Mouse (Mus musculus) heart, embryonic 10.5 days (tissue): ENCODE measurements around the gene Map2k3. TPM values are rescaled to one million over a fixed set of nuclear protein-coding genes. Genes with fewer than 3 reads are reported as not detected.
A peak's percentile ranks its signal among the peaks of the same experiment; 100 is the strongest.

Experiments used
- DNase-seq: peaks from one replicate; pipeline ENCODE4 v3.0.0-alpha.2; 2017; ENCODE audit warnings: low spot score
- H3K27ac ChIP-seq: fragments of 300-500 bp; sonication (generic); 2 replicates; pipeline ENCODE4 v1.5.1; 2016; ENCODE audit warnings: mild to moderate bottlenecking
- H3K27me3 ChIP-seq: fragments of 300-500 bp; sonication (generic); 2 replicates; pipeline ENCODE4 v1.6.1; 2016; ENCODE audit warnings: mild to moderate bottlenecking; ENCODE audit not compliant: poor library complexity, insufficient read depth, severe bottlenecking
- H3K36me3 ChIP-seq: fragments of 300-500 bp; sonication (generic); 2 replicates; pipeline ENCODE4 v1.6.1; 2016; ENCODE audit warnings: mild to moderate bottlenecking, moderate library complexity
- H3K4me1 ChIP-seq: fragments of 300-500 bp; sonication (generic); 2 replicates; pipeline ENCODE4 v1.6.1; 2016; ENCODE audit warnings: mild to moderate bottlenecking
- H3K4me3 ChIP-seq: fragments of 300-500 bp; sonication (generic); 2 replicates; pipeline ENCODE4 v1.5.1; 2016; ENCODE audit warnings: mild to moderate bottlenecking, moderate library complexity
- H3K9me3 ChIP-seq: fragments of 300-500 bp; sonication (generic); 2 replicates; pipeline ENCODE4 v1.6.1; 2016; ENCODE audit warnings: mild to moderate bottlenecking, moderate library complexity
- WGBS: fragments of 180-500 bp; shearing (Covaris S2); methylation state at CpG from one replicate; pipeline ENCODE4 v1.1.7; 2016; 5-methylcytosine and 5-hydroxymethylcytosine counted together
- polyA plus RNA-seq: library from polyadenylated mRNA; unstranded; fragments of >200 nt; fragmentation: Nextera tagmentation; extraction: Ambion mirVana; gene quantifications from 2 replicates; pipeline ENCODE4 v1.2.1, GENCODE M21; 2016

Map2k3 gene
- polyA plus RNA-seq, 1 experiment from 2014 or later, result 86.5 TPM

DNA sequence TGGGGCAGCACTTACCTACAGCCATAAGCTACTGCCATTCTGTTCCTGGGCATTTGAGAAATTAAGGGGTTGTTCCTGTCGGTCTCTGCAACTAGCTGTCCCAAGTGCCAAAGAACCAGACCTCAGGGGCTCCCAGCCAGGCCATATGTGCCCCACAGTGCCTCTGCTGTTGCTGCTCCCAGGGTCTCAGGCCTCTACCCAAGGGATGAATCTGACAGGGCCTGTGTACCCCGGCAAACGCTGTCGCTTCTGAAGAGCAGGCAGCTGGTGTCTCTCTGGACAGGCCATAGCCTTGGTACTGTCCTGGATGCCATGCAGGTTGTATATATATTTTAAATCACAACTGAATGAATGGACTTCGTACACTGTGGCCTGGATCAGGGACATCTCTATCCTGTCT, 20.1 kb downstream of the Map2k3 start:
- H3K27ac ChIP-seq, result no peak overlapping the region
- H3K27me3 ChIP-seq, result no peaks in the 10 kb centered on the region
- H3K4me3 ChIP-seq, result no peak overlapping the region
- H3K9me3 ChIP-seq, result no peaks in the 10 kb centered on the region
- WGBS, result 87% methylated on average over 5 of the region's 5 CpGs
- peaks cover 19% of the 10 kb centered on the region for H3K4me1 ChIP-seq
- peak; percentile 66 for DNase-seq
- H3K36me3 ChIP-seq, result peaks cover 59% of the 10 kb centered on the region

GRCm38 (mm10) chr11:60952362-60952761, 20.5 kb downstream of the Map2k3 start:
- Histone ChIP-seq H3K36me3 (peaks cover 54% of the 10 kb centered on the region), H3K4me3 (no peak overlapping the region), H3K4me1 (peaks cover 19% of the 10 kb centered on the region), H3K27me3 (no peaks in the 10 kb centered on the region), H3K9me3 (no peaks in the 10 kb centered on the region), H3K27ac (no peak overlapping the region)
- DNase-seq, result peak; percentile 61
- WGBS, result 80% methylated on average over 3 of the region's 3 CpGs

- no peaks in the 10 kb centered on the region for H3K9me3 ChIP-seq
- no peak overlapping the region for H3K4me3 ChIP-seq
- H3K27me3 ChIP-seq, result no peaks in the 10 kb centered on the region
- no peak overlapping the region for H3K27ac ChIP-seq
- no peak for DNase-seq
- peaks cover 48% of the 10 kb centered on the region for H3K36me3 ChIP-seq
- peaks cover 19% of the 10 kb centered on the region for H3K4me1 ChIP-seq
- WGBS, result 86% methylated on average over 6 of the region's 6 CpGs
Observed at GRCm38 (mm10) chr11:60952986-60953385, 21.2 kb downstream of the Map2k3 start.

- Histone ChIP-seq H3K27ac (no peak overlapping the region), H3K27me3 (no peaks in the 10 kb centered on the region), H3K36me3 (peaks cover 40% of the 10 kb centered on the region), H3K4me3 (no peak overlapping the region), H3K9me3 (no peaks in the 10 kb centered on the region), H3K4me1 (peaks cover 19% of the 10 kb centered on the region)
- WGBS, result 9% methylated on average over 15 of the region's 15 CpGs
- DNase-seq, result peak; percentile 96
Observed at GRCm38 (mm10) chr11:60953803-60954202, 22.0 kb downstream of the Map2k3 start.

DNA sequence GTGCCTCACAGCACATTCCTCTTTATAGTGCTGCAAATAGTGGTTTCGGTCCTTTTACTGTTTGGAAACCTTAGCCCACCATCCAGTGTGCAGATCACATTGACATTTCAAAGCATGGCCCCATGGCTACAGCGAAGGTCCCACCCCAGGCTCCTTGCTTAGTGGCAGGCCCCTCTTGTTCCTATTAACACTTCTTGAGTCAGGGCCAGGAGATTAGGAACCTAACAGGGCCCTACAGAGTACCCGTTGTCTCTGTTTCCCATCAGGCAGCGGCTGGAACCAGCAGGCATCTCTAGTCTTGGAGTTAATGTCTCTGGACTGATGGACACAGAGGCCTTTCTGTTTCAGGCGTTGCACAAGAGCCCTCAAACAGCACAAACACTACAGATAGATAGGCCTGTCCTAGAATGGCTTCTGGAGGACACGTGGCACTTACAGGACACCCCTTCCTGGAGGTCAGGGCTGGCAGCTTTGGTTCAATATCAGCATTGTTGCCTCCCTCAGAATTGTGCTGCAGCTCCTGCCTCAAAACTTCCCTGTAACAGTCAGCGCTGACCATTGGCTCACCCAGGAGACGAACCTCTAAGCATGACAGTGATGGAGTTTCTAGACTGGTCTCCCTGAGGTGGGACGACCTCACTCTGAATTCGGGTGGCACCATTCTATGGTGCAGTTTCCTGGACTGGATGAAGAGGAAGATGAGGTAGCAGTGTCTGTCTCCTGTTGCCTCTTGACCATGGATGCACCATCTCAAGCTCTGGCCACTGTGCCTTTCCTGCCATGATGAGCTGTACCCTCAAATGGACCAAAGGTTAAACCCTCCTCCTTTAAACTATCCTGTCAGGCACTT, 22.6 kb downstream of the Map2k3 start:
- WGBS, result 60% methylated on average over 10 of the region's 10 CpGs
- Histone ChIP-seq H3K36me3 (peaks cover 33% of the 10 kb centered on the region), H3K4me1 (peaks cover 19% of the 10 kb centered on the region), H3K4me3 (no peak overlapping the region), H3K9me3 (no peaks in the 10 kb centered on the region), H3K27me3 (no peaks in the 10 kb centered on the region), H3K27ac (no peak overlapping the region)
- peak; percentile 68 for DNase-seq

DNA sequence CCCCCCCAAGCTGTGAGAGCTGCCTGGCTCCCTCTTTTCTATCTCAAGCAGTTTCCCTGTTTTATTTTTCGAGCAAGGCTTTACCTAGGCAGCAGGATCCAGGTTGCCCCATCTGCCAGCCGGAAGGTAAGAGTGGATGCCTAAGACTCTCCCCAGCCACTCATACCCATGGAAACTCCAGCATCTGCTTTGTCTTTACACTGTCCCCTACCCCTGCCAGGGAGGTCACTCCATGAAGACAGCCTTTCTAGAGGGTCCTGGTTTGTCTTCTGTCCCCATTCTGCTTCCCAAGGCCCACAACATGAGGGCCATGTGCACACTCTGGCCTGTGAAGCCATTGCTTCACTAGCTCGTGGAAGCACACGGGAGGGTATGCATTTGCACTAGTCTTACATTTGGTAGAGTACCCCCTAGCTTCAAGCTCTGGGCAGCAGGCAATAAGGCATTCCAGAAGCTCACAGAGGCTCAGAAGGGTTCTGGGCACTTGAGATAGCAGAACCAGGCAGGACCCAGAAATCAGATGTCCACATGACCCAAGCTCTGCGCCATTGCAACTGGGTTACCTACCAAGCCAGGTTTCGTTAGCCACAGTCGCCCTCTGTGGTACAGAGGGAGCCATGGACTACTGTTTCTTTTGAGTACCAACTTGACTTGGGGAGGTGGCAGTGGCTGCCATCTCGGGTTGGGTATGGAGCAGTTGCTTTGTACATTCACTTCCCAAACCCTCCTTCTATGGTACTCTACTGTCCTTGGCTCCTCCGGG, 24.0 kb downstream of the Map2k3 start:
- H3K4me3 ChIP-seq, result no peak overlapping the region
- no peaks in the 10 kb centered on the region for H3K9me3 ChIP-seq
- peaks cover 22% of the 10 kb centered on the region for H3K36me3 ChIP-seq
- no peaks in the 10 kb centered on the region for H3K27me3 ChIP-seq
- peaks cover 19% of the 10 kb centered on the region for H3K4me1 ChIP-seq
- WGBS, result 76% methylated on average over 9 of the region's 9 CpGs
- DNase-seq, result peak; percentile 61
- no peak overlapping the region for H3K27ac ChIP-seq

GRCm38 (mm10) chr11:60958948-60959347, 27.1 kb downstream of the Map2k3 start:
- Histone ChIP-seq H3K9me3 (no peaks in the 10 kb centered on the region), H3K27ac (no peak overlapping the region), H3K4me3 (no peak overlapping the region), H3K27me3 (no peaks in the 10 kb centered on the region), H3K36me3 (no peaks in the 10 kb centered on the region), H3K4me1 (peaks cover 8% of the 10 kb centered on the region)
- DNase-seq, result no peak
- WGBS, result 86% methylated on average over 4 of the region's 4 CpGs

GRCm38 (mm10) chr11:60961176-60961575, 29.3 kb downstream of the Map2k3 start:
- WGBS, result 62% methylated on average over 1 of the region's 1 CpGs
- H3K4me3 ChIP-seq, result no peak overlapping the region
- H3K4me1 ChIP-seq, result no peaks in the 10 kb centered on the region
- no peaks in the 10 kb centered on the region for H3K36me3 ChIP-seq
- H3K9me3 ChIP-seq, result peaks cover 3% of the 10 kb centered on the region; the same call in 1 of the 2 replicates
- H3K27ac ChIP-seq, result no peak overlapping the region
- H3K27me3 ChIP-seq, result no peaks in the 10 kb centered on the region
- no peak for DNase-seq

GRCm38 (mm10) chr11:60962709-60963108, 30.9 kb downstream of the Map2k3 start:
- no peaks in the 10 kb centered on the region for H3K36me3 ChIP-seq
- no peaks in the 10 kb centered on the region for H3K27me3 ChIP-seq
- 85% methylated on average over 5 of the region's 5 CpGs for WGBS
- no peak overlapping the region for H3K4me3 ChIP-seq
- no peak overlapping the region for H3K27ac ChIP-seq
- no peak for DNase-seq
- no peaks in the 10 kb centered on the region for H3K4me1 ChIP-seq
- peaks cover 3% of the 10 kb centered on the region; the same call in 1 of the 2 replicates for H3K9me3 ChIP-seq

DNA sequence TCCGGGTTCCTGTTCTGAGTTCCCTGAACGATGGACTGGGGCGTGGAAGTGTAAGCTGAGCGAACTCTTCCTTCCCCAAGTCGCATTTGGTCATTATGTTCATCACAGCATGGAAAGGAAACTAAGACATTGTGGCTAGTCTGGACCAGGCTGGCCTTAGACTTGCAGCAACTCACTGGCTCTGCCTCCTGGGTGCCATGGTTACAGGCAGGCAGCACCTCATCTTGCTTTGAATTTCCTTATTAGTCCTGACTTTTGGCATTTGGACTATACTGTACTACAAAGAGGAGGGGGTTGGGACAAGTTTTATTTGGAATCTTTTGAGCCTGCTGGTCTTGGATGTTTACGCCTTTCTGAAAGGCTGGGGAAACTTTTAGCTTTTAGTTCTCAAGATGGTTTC, 35.1 kb downstream of the Map2k3 start:
- 69% methylated on average over 6 of the region's 6 CpGs for WGBS
- peaks cover 8% of the 10 kb centered on the region; the same call in 1 of the 2 replicates for H3K9me3 ChIP-seq
- H3K4me3 ChIP-seq, result no peak overlapping the region
- no peaks in the 10 kb centered on the region for H3K27me3 ChIP-seq
- H3K36me3 ChIP-seq, result no peaks in the 10 kb centered on the region
- H3K4me1 ChIP-seq, result no peaks in the 10 kb centered on the region
- DNase-seq, result no peak
- H3K27ac ChIP-seq, result no peak overlapping the region

DNA sequence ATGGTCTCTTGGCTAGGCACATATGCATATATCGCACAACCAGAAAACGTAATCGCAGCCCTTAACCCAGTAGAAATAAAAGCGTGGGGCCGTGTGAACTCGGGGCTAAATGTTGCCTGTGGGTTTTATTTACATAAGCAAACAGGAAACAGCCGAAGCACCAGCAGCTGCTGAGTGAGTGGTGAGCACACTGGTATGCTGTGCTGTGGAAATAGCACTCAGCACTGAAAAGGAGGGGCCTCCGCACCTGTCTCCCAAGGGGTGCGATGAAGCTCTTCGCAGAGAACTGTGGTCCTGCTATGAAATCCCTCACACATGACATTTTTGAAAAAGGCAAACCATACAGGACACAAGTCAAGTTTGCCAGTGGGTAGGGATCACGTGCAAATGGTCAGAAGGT, 43.3 kb downstream of the Map2k3 start:
- no peak overlapping the region for H3K27ac ChIP-seq
- H3K36me3 ChIP-seq, result no peaks in the 10 kb centered on the region
- 75% methylated on average over 11 of the region's 11 CpGs for WGBS
- no peaks in the 10 kb centered on the region; the same call in 1 of the 2 replicates for H3K27me3 ChIP-seq
- no peak for DNase-seq
- H3K4me1 ChIP-seq, result peaks cover 17% of the 10 kb centered on the region
- H3K4me3 ChIP-seq, result no peak overlapping the region
- no peaks in the 10 kb centered on the region for H3K9me3 ChIP-seq

GRCm38 (mm10) chr11:60976234-60976633, 44.4 kb downstream of the Map2k3 start:
- no peak overlapping the region for H3K27ac ChIP-seq
- 80% methylated on average over 2 of the region's 2 CpGs for WGBS
- no peaks in the 10 kb centered on the region; the same call in 1 of the 2 replicates for H3K27me3 ChIP-seq
- H3K4me3 ChIP-seq, result no peak overlapping the region
- H3K4me1 ChIP-seq, result peaks cover 18% of the 10 kb centered on the region
- no peaks in the 10 kb centered on the region for H3K36me3 ChIP-seq
- DNase-seq, result no peak
- no peaks in the 10 kb centered on the region for H3K9me3 ChIP-seq

DNA sequence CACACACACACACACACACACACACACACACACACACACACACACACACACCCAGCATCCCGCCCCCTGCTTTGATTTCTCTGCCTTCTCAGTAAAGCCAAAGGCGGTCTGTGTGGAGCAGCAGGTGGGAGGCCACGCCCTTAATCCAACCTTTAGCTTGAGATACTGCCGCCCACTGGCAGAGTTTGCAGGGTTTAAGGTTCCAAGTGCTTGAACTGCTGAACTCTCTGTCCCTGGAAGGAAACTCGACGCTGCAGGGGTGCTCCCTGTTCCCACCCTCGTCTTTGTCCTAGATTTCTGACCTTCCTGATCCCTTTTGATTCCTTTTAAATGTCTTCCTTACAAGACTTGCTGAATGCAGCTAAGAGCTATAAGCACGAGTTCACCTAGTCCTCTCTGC, 44.9 kb downstream of the Map2k3 start:
- no peak for DNase-seq
- H3K4me3 ChIP-seq, result no peak overlapping the region
- no peak overlapping the region for H3K27ac ChIP-seq
- WGBS, result 27% methylated on average over 8 of the region's 8 CpGs
- H3K36me3 ChIP-seq, result no peaks in the 10 kb centered on the region
- H3K27me3 ChIP-seq, result no peaks in the 10 kb centered on the region; the same call in 1 of the 2 replicates
- no peaks in the 10 kb centered on the region for H3K9me3 ChIP-seq
- H3K4me1 ChIP-seq, result peaks cover 23% of the 10 kb centered on the region
